Mouse (Mus musculus) hindbrain, postnatal 0 days (tissue): Measurements from ENCODE around the gene Pdrg1. TPM values are rescaled to one million over a fixed set of nuclear protein-coding genes. Genes with fewer than 3 reads are reported as not detected.

Source experiments
- ATAC-seq: fragments of 200-750 bp; cut with Nextera tagmentation; 2 replicates; pipeline ENCODE4 v1.8.0; 2017; ENCODE audit warnings: mild to moderate bottlenecking, moderate TSS enrichment, moderate library complexity
- DNase-seq: peaks from one replicate; pipeline ENCODE4 v3.0.0-alpha.2; 2015; ENCODE audit warnings: low spot score
- H3K27ac ChIP-seq: fragments of 300-500 bp; sonication (generic); 2 replicates; pipeline ENCODE4 v1.5.1; 2014; ENCODE audit warnings: mild to moderate bottlenecking
- H3K27me3 ChIP-seq: fragments of 300-500 bp; sonication (generic); 2 replicates; pipeline ENCODE4 v1.6.1; 2014; ENCODE audit warnings: low read length, mixed read lengths; ENCODE audit not compliant: insufficient read depth
- H3K36me3 ChIP-seq: fragments of 300-500 bp; sonication (generic); 2 replicates; pipeline ENCODE4 v1.6.1; 2014; ENCODE audit warnings: low read length, mixed read lengths; ENCODE audit not compliant: insufficient read depth
- H3K4me1 ChIP-seq: fragments of 300-500 bp; sonication (generic); 2 replicates; pipeline ENCODE4 v1.6.1; 2014; ENCODE audit warnings: antibody characterized with exemption, low read length, mixed read lengths; ENCODE audit not compliant: insufficient read depth
- H3K4me2 ChIP-seq: fragments of 300-500 bp; sonication (generic); 2 replicates; pipeline ENCODE4 v1.6.1; 2014; ENCODE audit warnings: low read depth, mild to moderate bottlenecking, low read length, moderate library complexity, mixed read lengths
- H3K4me3 ChIP-seq: fragments of 300-500 bp; sonication (generic); 2 replicates; pipeline ENCODE4 v1.5.1; 2014; ENCODE audit warnings: low read length
- H3K9ac ChIP-seq: fragments of 300-500 bp; sonication (generic); replicated peaks from 2 replicates; pipeline ENCODE4 v1.6.1; 2014; ENCODE audit warnings: mild to moderate bottlenecking, low read length, moderate library complexity, mixed read lengths
- H3K9me3 ChIP-seq: fragments of 300-500 bp; sonication (generic); 2 replicates; pipeline ENCODE4 v1.6.1; 2016; ENCODE audit warnings: low read length, mixed read lengths
- CTCF ChIP-seq: IDR thresholded peaks from 2 replicates; pipeline ENCODE4 v1.5.1; 2016; ENCODE audit warnings: antibody characterized with exemption, control low read depth, low read depth
- WGBS: fragments of 180-500 bp; shearing (Covaris S2); extraction: QIAGEN DNeasy Blood & Tissue Kit; methylation state at CpG from one replicate; pipeline ENCODE4 v1.1.7; 2014; 5-methylcytosine and 5-hydroxymethylcytosine counted together
- polyA plus RNA-seq: library from polyadenylated mRNA; unstranded; fragments of >200 nt; fragmentation: Nextera tagmentation; extraction: Ambion mirVana; gene quantifications from 2 replicates; pipeline ENCODE4 v1.2.1, GENCODE M21; 2015
- total RNA-seq: library from RNA; depleted of rRNA; stranded (reverse); fragments of >200 nt; gene quantifications from 2 replicates; pipeline ENCODE4 v1.2.3, GENCODE M21; 2014

Pdrg1 gene
- total and polyA plus RNA-seq, 2 experiments from 2014 or later: 45.3 to 221 TPM

DNA sequence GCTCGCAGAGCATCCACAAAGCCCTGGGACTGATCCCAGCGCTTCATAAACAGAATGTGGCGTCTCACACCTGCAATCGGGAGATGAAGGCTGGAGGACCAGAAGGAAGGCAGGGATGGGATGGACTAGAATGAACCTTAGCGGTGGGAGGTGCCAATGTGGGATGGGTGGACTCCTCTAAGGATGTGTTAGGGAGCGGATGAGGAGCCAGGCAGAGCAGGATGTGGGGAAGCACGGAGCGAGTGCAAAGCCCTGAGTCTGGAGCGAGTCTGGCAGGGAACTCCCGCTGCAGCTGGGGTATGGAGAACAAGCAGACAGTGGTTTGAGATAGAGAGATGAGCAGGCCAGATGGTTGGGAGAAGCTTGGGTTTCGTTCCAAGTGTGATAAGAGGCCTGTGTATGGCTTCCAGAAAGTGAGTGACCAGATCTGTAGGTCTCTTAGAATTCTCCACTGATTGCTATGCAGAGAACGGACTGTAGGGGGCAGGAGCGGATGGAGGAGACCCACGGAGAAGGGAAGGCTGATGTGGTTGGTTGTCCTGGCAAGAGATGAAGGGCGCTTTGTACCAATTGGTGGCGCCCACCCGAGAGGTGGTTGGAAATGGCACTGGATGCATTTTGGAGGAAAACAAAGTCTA is 32.7 kb upstream of the Pdrg1 start:
- TF ChIP-seq CTCF: peak; percentile 82
- 37% methylated on average over 17 of the region's 17 CpGs for WGBS
- H3K4me3 ChIP-seq: no peak overlapping the region
- ATAC-seq: peak; percentile 44
- DNase-seq: peak; percentile 84
- peaks cover 24% of the 10 kb centered on the region for H3K4me1 ChIP-seq
- H3K36me3 ChIP-seq: no peaks in the 10 kb centered on the region
- no peak overlapping the region for H3K4me2 ChIP-seq
- H3K27me3 ChIP-seq: no peaks in the 10 kb centered on the region
- H3K27ac ChIP-seq: peak overlapping the region; percentile 78; the same call in 1 of the 2 replicates
- H3K9ac ChIP-seq: 0 out of 2 replicates have a peak overlapping the region, but pooled peaks have one; percentile 24
- H3K9me3 ChIP-seq: no peaks in the 10 kb centered on the region

DNA sequence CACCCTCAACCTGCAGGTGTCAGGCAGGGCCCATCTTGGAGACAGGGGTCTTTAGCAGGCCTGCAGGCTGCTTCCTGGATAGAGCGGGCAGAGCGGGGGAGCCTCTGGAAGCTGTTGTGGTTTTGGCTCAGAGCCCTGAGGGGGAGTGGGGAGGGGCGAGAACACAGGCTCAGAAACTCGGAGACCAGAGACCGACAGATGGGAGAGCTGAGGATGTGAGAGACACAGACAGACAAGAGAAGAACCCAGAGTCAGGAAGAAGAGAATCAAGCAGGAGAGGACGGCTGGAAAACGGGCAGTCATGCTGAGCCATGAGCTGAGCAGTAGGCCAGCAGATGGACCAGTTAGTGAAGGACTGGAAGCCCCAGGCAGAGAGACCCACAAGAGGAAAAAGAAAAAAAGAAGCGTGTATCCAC is 30.7 kb upstream of the Pdrg1 start:
- H3K27me3 ChIP-seq: no peaks in the 10 kb centered on the region
- no peaks in the 10 kb centered on the region for H3K9me3 ChIP-seq
- peaks cover 24% of the 10 kb centered on the region for H3K4me1 ChIP-seq
- 23% methylated on average over 8 of the region's 8 CpGs for WGBS
- no peak overlapping the region for H3K9ac ChIP-seq
- H3K4me2 ChIP-seq: no peak overlapping the region
- DNase-seq (peak; percentile 78), ATAC-seq (peak; percentile 28; the same call in 1 of the 2 replicates)
- H3K27ac ChIP-seq: peak overlapping the region; percentile 65
- TF ChIP-seq CTCF: no peak
- no peaks in the 10 kb centered on the region for H3K36me3 ChIP-seq
- H3K4me3 ChIP-seq: no peak overlapping the region

DNA sequence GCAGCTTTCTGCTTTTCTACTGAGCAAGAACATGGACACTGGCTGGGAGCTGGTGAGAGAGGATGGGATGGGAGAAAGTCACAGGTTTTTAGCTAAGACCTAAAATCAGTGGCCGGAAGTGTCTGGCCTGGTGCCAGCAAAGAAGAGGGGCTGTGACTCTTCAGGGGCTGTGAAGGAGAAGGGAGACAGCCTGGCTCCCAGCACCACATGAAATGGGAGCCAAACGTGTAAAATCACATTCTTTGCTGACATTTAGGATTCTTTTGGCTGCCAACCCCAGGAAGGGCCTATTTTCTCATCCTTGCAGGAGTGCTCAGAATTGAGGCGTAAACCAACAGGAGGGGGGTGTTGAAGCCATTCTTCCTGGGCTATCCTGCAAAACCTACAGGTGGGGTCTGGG is 28.7 kb upstream of the Pdrg1 start:
- TF ChIP-seq CTCF: no peak
- WGBS: 39% methylated on average over 3 of the region's 3 CpGs
- Histone ChIP-seq H3K4me2 (no peak overlapping the region), H3K4me3 (no peak overlapping the region), H3K27me3 (no peaks in the 10 kb centered on the region), H3K36me3 (no peaks in the 10 kb centered on the region), H3K4me1 (peaks cover 15% of the 10 kb centered on the region), H3K27ac (no peak overlapping the region), H3K9me3 (no peaks in the 10 kb centered on the region), H3K9ac (no peak overlapping the region)
- ATAC-seq (no peak), DNase-seq (no peak)

DNA sequence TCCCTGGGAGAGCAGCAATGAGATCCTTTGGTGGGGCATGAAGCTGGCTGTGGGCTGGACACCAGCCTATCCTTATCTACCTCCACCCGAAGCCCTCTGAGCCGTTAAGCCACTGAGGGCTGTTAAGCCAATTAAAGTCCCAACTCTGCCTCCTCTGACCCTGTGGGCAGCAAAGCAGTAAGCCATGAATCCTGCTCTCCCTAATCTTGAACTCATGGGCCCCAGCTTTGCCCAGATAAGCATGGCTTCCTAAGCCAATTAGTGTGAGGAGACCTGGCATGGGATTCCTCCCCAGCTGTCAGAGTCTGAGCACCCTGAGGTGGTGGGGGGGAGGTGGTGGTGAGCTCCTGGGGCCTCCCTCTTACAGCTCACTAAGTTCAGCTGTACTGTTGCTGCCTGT is 21.5 kb upstream of the Pdrg1 start:
- H3K27ac ChIP-seq: no peak overlapping the region
- no peaks in the 10 kb centered on the region for H3K36me3 ChIP-seq
- DNase-seq (no peak), ATAC-seq (no peak)
- H3K27me3 ChIP-seq: no peaks in the 10 kb centered on the region
- H3K9me3 ChIP-seq: no peaks in the 10 kb centered on the region
- peaks cover 19% of the 10 kb centered on the region; the same call in 1 of the 2 replicates for H3K4me1 ChIP-seq
- no peak overlapping the region for H3K4me3 ChIP-seq
- H3K4me2 ChIP-seq: peak overlapping the region; percentile 74
- no peak for TF ChIP-seq CTCF
- no peak overlapping the region for H3K9ac ChIP-seq
- WGBS: 21% methylated on average over 2 of the region's 2 CpGs

DNA sequence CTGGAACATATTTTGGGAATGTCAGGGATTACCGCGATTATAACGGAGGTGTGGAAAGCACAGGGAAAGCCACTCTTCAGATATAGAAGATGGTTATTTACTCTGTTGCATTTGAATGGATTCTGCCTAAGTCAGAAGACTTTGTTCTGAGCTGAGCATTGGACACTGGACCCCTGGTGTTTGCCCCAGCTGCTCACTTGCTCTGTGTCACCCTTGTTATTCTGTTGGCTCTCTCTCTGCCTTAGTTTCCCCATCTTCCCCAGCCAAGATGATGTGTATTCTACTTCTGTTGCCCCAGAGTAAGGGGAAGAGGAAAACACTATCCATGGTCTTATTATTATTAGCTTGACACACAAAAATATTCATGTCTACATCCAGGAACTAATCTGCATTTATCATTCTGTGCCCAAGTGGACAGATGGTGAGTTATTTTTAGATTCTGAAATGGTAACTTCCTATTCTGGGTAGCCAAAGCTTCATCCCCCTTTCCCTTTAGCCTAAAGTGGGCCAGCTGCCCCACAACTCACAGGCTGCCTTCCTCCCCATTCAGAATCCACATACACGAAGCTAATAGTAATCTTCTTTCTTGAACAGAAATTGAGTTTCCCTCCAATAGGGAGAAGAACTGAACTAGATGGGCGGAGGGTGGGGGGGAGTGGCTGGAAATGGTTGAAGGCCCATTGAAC is 18.5 kb upstream of the Pdrg1 start:
- peaks cover 19% of the 10 kb centered on the region; the same call in 1 of the 2 replicates for H3K4me1 ChIP-seq
- peak overlapping the region; percentile 70 for H3K4me3 ChIP-seq
- peak overlapping the region; percentile 96; the same call in 1 of the 2 replicates for H3K27ac ChIP-seq
- H3K9ac ChIP-seq: peak overlapping the region; percentile 73; the same call in 1 of the 2 replicates
- no peaks in the 10 kb centered on the region for H3K27me3 ChIP-seq
- H3K4me2 ChIP-seq: peak overlapping the region; percentile 74
- TF ChIP-seq CTCF: no peak
- no peak for ATAC-seq
- DNase-seq: peak; percentile 41
- WGBS: 57% methylated on average over 5 of the region's 5 CpGs
- no peaks in the 10 kb centered on the region for H3K9me3 ChIP-seq
- no peaks in the 10 kb centered on the region for H3K36me3 ChIP-seq

DNA sequence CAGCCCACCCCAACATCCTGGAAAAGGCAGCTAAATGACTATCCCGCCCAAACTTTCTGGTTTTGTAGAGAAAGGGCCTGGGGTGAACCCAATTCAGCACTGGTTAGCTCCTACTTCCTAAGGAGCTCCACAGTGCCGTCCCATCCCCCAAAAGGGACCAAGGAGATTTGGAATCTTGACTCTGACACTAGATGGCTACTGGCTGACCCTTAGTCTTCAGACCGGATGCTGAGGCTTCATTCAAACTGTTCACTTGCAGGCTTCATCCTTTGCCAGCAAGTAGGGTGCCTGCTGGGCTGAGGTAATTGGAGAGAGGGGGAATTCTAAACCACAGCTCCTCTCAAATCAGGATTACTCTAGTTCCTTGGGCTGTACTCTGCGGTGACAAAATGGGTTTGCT is 17.7 kb upstream of the Pdrg1 start:
- Histone ChIP-seq H3K27me3 (no peaks in the 10 kb centered on the region), H3K36me3 (no peaks in the 10 kb centered on the region), H3K4me3 (peak overlapping the region; percentile 70), H3K4me2 (peak overlapping the region; percentile 74), H3K4me1 (peaks cover 14% of the 10 kb centered on the region; the same call in 1 of the 2 replicates), H3K27ac (peak overlapping the region; percentile 96), H3K9me3 (no peaks in the 10 kb centered on the region), H3K9ac (peak overlapping the region; percentile 73)
- no peak for TF ChIP-seq CTCF
- DNase-seq (peak; percentile 18), ATAC-seq (no peak)
- 14% methylated on average over 4 of the region's 4 CpGs for WGBS
